Mouse (Mus musculus): Measurements from ENCODE around the gene Runx1.

DNA sequence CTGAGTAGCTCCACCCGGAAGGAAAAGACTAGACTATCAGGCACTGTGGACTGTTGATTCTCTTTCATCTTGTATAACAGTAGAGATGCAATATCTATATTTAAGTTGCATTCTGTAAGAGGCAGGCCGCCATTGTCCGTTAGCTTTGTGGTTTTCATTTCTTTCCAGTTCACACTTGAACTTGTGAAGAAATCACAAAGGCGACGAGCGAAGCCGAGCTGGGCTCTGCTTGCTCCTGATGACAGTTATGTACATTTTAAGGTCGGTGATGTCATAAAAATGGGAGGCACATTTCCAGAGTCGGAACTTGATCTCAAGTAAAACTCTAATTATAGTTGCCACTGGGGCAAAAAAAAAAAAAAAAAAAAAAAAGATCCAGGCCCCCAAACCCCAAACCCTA is 99.1 kb downstream of the Runx1 start:
- TF ChIP-seq POLR2A (IDR thresholded peaks at IDR 0.05; ENCODE audit: low read depth, low read length) (no peak), CTCF (conservative IDR thresholded peaks at IDR 0.05; ENCODE audit: insufficient read depth, insufficient read length, low read depth, low read length) (no peak)

All from kidney, adult 2 months (tissue).